Mouse (Mus musculus) intestine, embryonic 15.5 days (tissue): ENCODE results near the gene 1700017B05Rik. TPM values are rescaled to one million over a fixed set of nuclear protein-coding genes. Genes with fewer than 3 reads are reported as not detected.
A peak's percentile ranks its signal among the peaks of the same experiment; 100 is the strongest.

Source experiments
- ATAC-seq: fragments of 200-750 bp; cut with Nextera tagmentation; 2 replicates; pipeline ENCODE4 v1.8.0; 2017; ENCODE audit warnings: moderate TSS enrichment, moderate library complexity
- H3K27ac ChIP-seq: fragments of 300-500 bp; sonication (generic); 2 replicates; pipeline ENCODE4 v1.5.1; 2015; ENCODE audit warnings: mild to moderate bottlenecking, inconsistent platforms
- H3K27me3 ChIP-seq: fragments of 300-500 bp; sonication (generic); replicated peaks from 2 replicates; pipeline ENCODE4 v1.6.1; 2015; ENCODE audit warnings: inconsistent platforms
- H3K36me3 ChIP-seq: fragments of 300-500 bp; sonication (generic); 2 replicates; pipeline ENCODE4 v1.6.1; 2015; ENCODE audit warnings: inconsistent platforms
- H3K4me1 ChIP-seq: fragments of 300-500 bp; sonication (generic); replicated peaks from 2 replicates; pipeline ENCODE4 v1.6.1; 2015; ENCODE audit warnings: inconsistent platforms
- H3K4me2 ChIP-seq: fragments of 300-500 bp; sonication (generic); replicated peaks from 2 replicates; pipeline ENCODE4 v1.6.1; 2015; ENCODE audit warnings: mild to moderate bottlenecking, inconsistent platforms
- H3K4me3 ChIP-seq: fragments of 300-500 bp; sonication (generic); replicated peaks from 2 replicates; pipeline ENCODE4 v1.5.1; 2015; ENCODE audit warnings: inconsistent platforms
- H3K9ac ChIP-seq: fragments of 300-500 bp; sonication (generic); 2 replicates; pipeline ENCODE4 v1.6.1; 2015; ENCODE audit warnings: inconsistent platforms
- H3K9me3 ChIP-seq: fragments of 300-500 bp; sonication (generic); 2 replicates; pipeline ENCODE4 v1.6.1; 2016; ENCODE audit warnings: inconsistent platforms
- WGBS: fragments of 180-500 bp; shearing (Covaris S2); methylation state at CpG from one replicate; pipeline ENCODE4 v1.1.7; 2015; 5-methylcytosine and 5-hydroxymethylcytosine counted together
- polyA plus RNA-seq: library from polyadenylated mRNA; unstranded; fragments of >200 nt; fragmentation: Nextera tagmentation; extraction: Ambion mirVana; gene quantifications from 2 replicates; pipeline ENCODE4 v1.2.1, GENCODE M21; 2015

Gene 1700017B05Rik
- polyA plus RNA-seq, 1 experiment from 2014 or later, result 27.7 TPM

GRCm38 (mm10) chr9:57270399-57270798 is 8.0 kb upstream of the 1700017B05Rik start:
- ATAC-seq, result peak; percentile 20; the same call in 1 of the 2 replicates
- no peak overlapping the region for H3K4me3 ChIP-seq
- no peak overlapping the region for H3K4me2 ChIP-seq
- H3K36me3 ChIP-seq, result no peaks in the 10 kb centered on the region
- H3K27ac ChIP-seq, result no peak overlapping the region
- H3K9ac ChIP-seq, result no peak overlapping the region
- no peaks in the 10 kb centered on the region for H3K27me3 ChIP-seq
- no peaks in the 10 kb centered on the region for H3K9me3 ChIP-seq
- WGBS, result 31% methylated on average over 8 of the region's 8 CpGs
- peaks cover 23% of the 10 kb centered on the region for H3K4me1 ChIP-seq

GRCm38 (mm10) chr9:57269384-57269783 is 7.0 kb upstream of the 1700017B05Rik start:
- Histone ChIP-seq H3K27me3 (no peaks in the 10 kb centered on the region), H3K4me1 (peaks cover 29% of the 10 kb centered on the region), H3K9ac (no peak overlapping the region), H3K4me2 (no peak overlapping the region), H3K4me3 (no peak overlapping the region), H3K27ac (no peak overlapping the region), H3K36me3 (no peaks in the 10 kb centered on the region), H3K9me3 (no peaks in the 10 kb centered on the region)
- WGBS, result 50% methylated on average over 1 of the region's 1 CpGs
- no peak for ATAC-seq

DNA sequence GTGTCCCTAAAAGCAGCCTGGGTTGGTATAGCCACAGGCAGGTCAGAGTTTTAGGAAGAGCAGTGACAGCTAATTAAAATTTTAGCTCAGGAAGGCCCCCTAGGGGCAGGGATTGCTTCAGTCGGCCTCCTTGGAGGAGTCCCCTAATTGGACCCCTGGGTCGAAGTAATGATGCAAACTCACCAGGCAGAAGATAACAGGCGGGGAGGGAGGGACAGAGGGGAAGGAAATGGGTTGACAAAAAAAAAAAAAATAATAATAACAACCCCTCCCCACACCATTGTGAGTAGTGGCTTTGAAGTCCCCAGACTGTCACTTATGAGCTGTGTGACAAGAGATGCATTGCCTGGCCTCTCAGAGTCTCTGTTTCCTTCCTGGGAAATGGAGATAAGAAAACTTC is 6.2 kb upstream of the 1700017B05Rik start:
- WGBS, result 39% methylated on average over 3 of the region's 3 CpGs
- H3K27ac ChIP-seq, result no peak overlapping the region
- H3K4me1 ChIP-seq, result peaks cover 24% of the 10 kb centered on the region
- H3K9ac ChIP-seq, result no peak overlapping the region
- no peak for ATAC-seq
- H3K4me3 ChIP-seq, result no peak overlapping the region
- no peaks in the 10 kb centered on the region for H3K9me3 ChIP-seq
- no peak overlapping the region for H3K4me2 ChIP-seq
- no peaks in the 10 kb centered on the region for H3K27me3 ChIP-seq
- no peaks in the 10 kb centered on the region for H3K36me3 ChIP-seq

DNA sequence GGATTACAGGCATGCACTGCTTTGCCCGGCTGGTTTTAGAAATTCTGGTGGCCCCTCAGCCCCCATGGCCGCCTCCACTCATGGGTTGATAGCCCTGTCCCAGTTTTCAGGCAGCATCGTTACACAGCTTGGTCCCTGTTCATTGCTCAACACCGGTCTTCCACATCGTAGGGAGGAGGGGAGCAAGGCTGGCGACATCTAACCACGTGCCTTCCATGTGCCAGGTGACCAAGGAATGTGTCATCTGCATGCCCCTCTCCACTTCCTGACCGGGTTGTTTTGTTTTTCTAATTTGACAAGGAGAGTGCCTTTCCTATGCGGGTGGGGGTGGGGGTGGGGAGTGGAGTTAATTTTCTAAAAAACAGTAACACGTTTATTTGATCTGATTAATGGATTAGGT is 5.7 kb upstream of the 1700017B05Rik start:
- Histone ChIP-seq H3K9me3 (no peaks in the 10 kb centered on the region), H3K4me1 (peaks cover 24% of the 10 kb centered on the region)

GRCm38 (mm10) chr9:57267421-57267820 is 5.0 kb upstream of the 1700017B05Rik start:
- no peaks in the 10 kb centered on the region for H3K36me3 ChIP-seq
- no peak overlapping the region for H3K27ac ChIP-seq
- no peak overlapping the region for H3K4me3 ChIP-seq
- H3K4me1 ChIP-seq, result peaks cover 28% of the 10 kb centered on the region
- H3K9me3 ChIP-seq, result no peaks in the 10 kb centered on the region
- no peak overlapping the region for H3K4me2 ChIP-seq
- 64% methylated on average over 5 of the region's 5 CpGs for WGBS
- no peak overlapping the region for H3K9ac ChIP-seq
- no peak for ATAC-seq
- no peaks in the 10 kb centered on the region for H3K27me3 ChIP-seq

More for the DNA sequence above, 5.7 kb upstream of the 1700017B05Rik start:
- Histone ChIP-seq H3K4me2 (no peak overlapping the region), H3K27me3 (no peaks in the 10 kb centered on the region), H3K27ac (no peak overlapping the region), H3K36me3 (no peaks in the 10 kb centered on the region), H3K4me3 (no peak overlapping the region), H3K9ac (no peak overlapping the region)
- WGBS, result 41% methylated on average over 10 of the region's 10 CpGs
- no peak for ATAC-seq

DNA sequence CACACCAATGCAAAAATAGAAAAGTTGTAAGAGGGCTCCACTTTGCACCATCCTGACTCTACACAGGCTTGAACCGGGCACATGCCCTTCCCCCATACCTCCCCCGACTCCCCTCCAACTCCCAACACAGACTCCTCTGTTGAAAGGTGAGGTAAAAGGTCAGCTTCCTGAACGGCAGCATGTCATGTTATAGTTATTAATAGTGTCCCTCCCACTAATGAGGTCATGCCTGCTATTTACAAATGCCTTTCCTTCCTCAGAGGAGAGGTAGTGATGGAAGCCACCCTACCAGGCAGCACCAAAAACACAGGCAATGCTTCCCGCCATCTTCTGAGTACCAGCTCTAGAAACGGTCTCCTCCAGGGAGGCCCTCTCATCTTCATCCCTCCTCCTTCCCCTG is 2.7 kb upstream of the 1700017B05Rik start:
- no peak overlapping the region for H3K9ac ChIP-seq
- H3K9me3 ChIP-seq, result no peaks in the 10 kb centered on the region
- ATAC-seq, result no peak
- H3K4me3 ChIP-seq, result no peak overlapping the region
- H3K27ac ChIP-seq, result no peak overlapping the region
- no peaks in the 10 kb centered on the region for H3K36me3 ChIP-seq
- H3K4me1 ChIP-seq, result peaks cover 28% of the 10 kb centered on the region
- no peak overlapping the region for H3K4me2 ChIP-seq
- WGBS, result 22% methylated on average over 5 of the region's 5 CpGs
- H3K27me3 ChIP-seq, result no peaks in the 10 kb centered on the region

DNA sequence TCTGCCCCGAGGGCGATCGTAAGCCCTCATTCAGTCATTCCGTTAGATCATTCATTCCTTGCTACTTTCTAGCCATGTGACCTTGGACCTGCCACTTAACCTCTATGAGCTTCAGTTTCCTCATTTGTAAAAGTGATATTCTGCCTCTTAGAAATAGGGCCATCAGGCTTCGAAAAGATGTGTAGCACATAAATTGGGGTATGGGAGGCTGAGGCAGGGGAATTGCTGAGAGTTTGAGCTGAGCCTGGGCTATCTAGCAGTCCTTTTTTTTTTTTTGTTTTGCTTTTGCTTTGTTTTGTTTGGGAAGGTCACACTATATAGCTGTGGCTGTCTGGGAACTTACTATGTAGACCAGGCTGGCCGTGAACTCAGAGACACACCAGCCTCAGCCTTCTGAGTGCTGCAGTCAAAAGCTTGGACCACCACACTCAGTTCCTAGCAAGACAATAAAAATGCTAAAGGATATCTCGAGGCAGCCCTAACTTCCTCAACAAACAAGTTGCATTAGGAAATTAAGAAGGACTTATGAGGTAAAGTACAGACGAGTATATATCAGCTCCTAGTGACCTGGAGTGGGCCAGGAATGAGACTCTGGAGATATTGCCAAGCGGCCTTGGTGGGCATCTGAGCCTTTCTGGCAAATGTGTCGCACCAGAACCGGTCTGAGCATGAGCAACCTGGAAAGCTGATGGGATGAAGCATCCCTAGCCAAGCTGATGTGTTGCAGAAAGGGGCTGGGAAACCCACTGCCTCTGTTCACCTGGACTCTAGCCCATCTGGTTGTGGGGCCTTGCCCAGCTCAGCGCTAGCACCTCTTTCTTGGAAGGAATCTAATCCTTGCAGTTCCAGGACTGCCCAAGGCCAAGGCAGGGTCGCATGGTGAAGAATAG is 628 bp upstream of the 1700017B05Rik start:
- Histone ChIP-seq H3K4me2 (peak overlapping the region; percentile 84), H3K27me3 (no peaks in the 10 kb centered on the region), H3K36me3 (peaks cover 8% of the 10 kb centered on the region; the same call in 1 of the 2 replicates), H3K27ac (0 out of 2 replicates have a peak overlapping the region, but pooled peaks have one; percentile 86), H3K4me3 (peak overlapping the region; percentile 93), H3K4me1 (peaks cover 31% of the 10 kb centered on the region), H3K9ac (peak overlapping the region; percentile 94), H3K9me3 (no peaks in the 10 kb centered on the region)
- no peak for ATAC-seq
- 47% methylated on average over 13 of the region's 13 CpGs for WGBS

GRCm38 (mm10) chr9:57261516-57261912 is 898 bp downstream of the 1700017B05Rik start:
- Histone ChIP-seq H3K36me3 (peaks cover 20% of the 10 kb centered on the region), H3K4me3 (peak overlapping the region; percentile 93), H3K27me3 (no peaks in the 10 kb centered on the region), H3K9me3 (no peaks in the 10 kb centered on the region), H3K4me2 (peak overlapping the region; percentile 84), H3K27ac (peak overlapping the region; percentile 86), H3K9ac (peak overlapping the region; percentile 94), H3K4me1 (peaks cover 27% of the 10 kb centered on the region)
- ATAC-seq, result peak; percentile 41
- WGBS, result under 1% methylated on average over 26 of the region's 26 CpGs

DNA sequence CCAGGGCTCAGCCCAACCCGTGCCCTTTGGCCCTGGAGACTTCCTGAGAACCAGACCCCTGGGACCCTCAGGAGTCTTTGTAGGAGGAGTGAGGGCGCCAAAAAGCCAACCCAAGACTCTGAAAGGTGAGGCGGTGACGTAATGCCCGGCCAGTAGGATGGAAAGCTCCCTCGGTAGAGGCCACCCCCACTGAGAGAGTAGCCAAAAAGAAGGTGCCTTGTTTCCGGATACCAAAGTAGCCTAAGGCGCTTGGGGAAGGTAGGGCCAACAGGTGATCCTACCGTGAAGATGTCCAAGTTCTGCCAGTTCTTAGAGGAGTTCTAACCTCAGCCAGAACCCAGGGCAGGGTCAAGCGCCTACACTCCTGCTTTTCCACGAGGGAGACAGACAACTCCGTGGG is 1.5 kb downstream of the 1700017B05Rik start:
- 9% methylated on average over 12 of the region's 12 CpGs for WGBS
- Histone ChIP-seq H3K9ac (peak overlapping the region; percentile 94), H3K4me3 (peak overlapping the region; percentile 93), H3K4me1 (peaks cover 28% of the 10 kb centered on the region), H3K36me3 (peaks cover 26% of the 10 kb centered on the region), H3K4me2 (peak overlapping the region; percentile 84), H3K9me3 (no peaks in the 10 kb centered on the region), H3K27ac (peak overlapping the region; percentile 86), H3K27me3 (no peaks in the 10 kb centered on the region)
- no peak for ATAC-seq

- WGBS, result 0% methylated on average over 3 of the region's 3 CpGs
Measured at GRCm38 (mm10) chr9:57259736-57260135, 2.7 kb downstream of the 1700017B05Rik start.

GRCm38 (mm10) chr9:57257627-57258026 is 4.8 kb downstream of the 1700017B05Rik start:
- ATAC-seq, result no peak
- Histone ChIP-seq H3K4me3 (no peak overlapping the region), H3K27me3 (no peaks in the 10 kb centered on the region), H3K27ac (no peak overlapping the region), H3K4me2 (no peak overlapping the region), H3K9me3 (no peaks in the 10 kb centered on the region), H3K4me1 (peaks cover 28% of the 10 kb centered on the region), H3K9ac (no peak overlapping the region), H3K36me3 (peaks cover 46% of the 10 kb centered on the region)
- WGBS, result 93% methylated on average over 9 of the region's 9 CpGs

More at GRCm38 (mm10) chr9:57259736-57260135, 2.7 kb downstream of the 1700017B05Rik start:
- H3K27ac ChIP-seq, result 0 out of 2 replicates have a peak overlapping the region, but pooled peaks have one; percentile 44
- no peaks in the 10 kb centered on the region for H3K27me3 ChIP-seq
- peak overlapping the region; percentile 84 for H3K4me2 ChIP-seq
- H3K4me1 ChIP-seq, result peaks cover 31% of the 10 kb centered on the region
- H3K9me3 ChIP-seq, result no peaks in the 10 kb centered on the region
- H3K9ac ChIP-seq, result no peak overlapping the region
- peak; percentile 32; the same call in 1 of the 2 replicates for ATAC-seq
- H3K36me3 ChIP-seq, result peaks cover 31% of the 10 kb centered on the region
- no peak overlapping the region for H3K4me3 ChIP-seq

DNA sequence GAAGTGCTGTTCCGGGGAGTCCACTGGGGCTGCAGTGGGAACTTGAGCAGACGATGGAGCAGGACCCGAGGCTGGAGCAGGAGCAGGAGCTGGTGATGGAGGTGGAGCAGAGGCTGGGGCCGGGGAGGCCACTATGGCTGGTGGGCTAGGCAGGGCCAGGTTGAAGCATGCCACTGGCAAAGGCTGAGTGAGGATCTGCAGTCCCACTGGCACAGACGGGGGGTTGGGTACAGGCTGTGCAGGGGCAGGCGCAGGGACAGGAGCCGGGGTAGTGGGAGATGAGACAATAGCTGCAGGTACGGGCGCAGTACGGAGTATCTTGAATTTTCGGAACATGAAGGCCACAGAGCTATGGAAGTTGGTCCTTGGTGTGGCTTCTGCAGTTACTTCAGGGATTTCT is 5.6 kb downstream of the 1700017B05Rik start:
- no peak overlapping the region for H3K4me2 ChIP-seq
- no peak for ATAC-seq
- H3K27me3 ChIP-seq, result no peaks in the 10 kb centered on the region
- no peak overlapping the region for H3K4me3 ChIP-seq
- no peak overlapping the region for H3K27ac ChIP-seq
- no peaks in the 10 kb centered on the region for H3K9me3 ChIP-seq
- H3K36me3 ChIP-seq, result peaks cover 53% of the 10 kb centered on the region
- no peak overlapping the region for H3K9ac ChIP-seq
- 94% methylated on average over 11 of the region's 11 CpGs for WGBS
- peaks cover 28% of the 10 kb centered on the region for H3K4me1 ChIP-seq
